Mouse (Mus musculus) gonadal fat pad, adult 2 months (tissue): ENCODE measurements around the gene Rpl10-ps3. TPM values are rescaled to one million over a fixed set of nuclear protein-coding genes. Genes with fewer than 3 reads are reported as not detected.

Experiments used
- DNase-seq: peaks from one replicate; pipeline ENCODE4 v3.0.0-alpha.2; 2012; ENCODE audit warnings: low read depth
- polyA plus RNA-seq: library from polyadenylated mRNA; depleted of rRNA; stranded (reverse); fragments of >200 nt; gene quantifications from 2 replicates; pipeline ENCODE4 v1.2.3, GENCODE M21; 2012; rRNA removed

The Rpl10-ps3 gene
- polyA plus RNA-seq, 1 experiment, result 285 TPM

DNA sequence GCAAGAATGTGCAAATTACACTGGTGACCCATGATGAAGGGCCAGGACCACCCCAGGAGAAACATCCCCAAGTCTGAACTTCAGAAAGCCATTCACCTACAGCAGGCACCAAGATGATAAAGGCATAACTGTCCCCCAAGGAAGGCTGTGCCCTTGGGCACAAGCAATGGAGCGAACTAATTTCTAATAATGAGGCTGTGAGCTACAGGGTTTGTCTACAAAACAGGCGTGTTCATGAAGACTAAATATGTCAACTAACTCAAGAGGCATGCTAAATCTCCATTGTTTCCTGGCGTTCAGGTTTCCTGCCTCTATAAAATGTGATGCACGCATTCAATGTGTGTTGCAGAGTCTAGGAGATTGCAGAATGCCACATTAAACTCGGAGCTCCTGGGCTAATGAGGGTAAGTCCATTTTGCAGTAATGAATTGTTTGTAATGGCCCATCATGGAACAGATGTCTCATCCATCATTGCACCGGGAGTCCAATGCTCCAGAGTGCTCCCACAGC is 33.7 kb downstream of the Rpl10-ps3 start:
- no peak for DNase-seq

DNA sequence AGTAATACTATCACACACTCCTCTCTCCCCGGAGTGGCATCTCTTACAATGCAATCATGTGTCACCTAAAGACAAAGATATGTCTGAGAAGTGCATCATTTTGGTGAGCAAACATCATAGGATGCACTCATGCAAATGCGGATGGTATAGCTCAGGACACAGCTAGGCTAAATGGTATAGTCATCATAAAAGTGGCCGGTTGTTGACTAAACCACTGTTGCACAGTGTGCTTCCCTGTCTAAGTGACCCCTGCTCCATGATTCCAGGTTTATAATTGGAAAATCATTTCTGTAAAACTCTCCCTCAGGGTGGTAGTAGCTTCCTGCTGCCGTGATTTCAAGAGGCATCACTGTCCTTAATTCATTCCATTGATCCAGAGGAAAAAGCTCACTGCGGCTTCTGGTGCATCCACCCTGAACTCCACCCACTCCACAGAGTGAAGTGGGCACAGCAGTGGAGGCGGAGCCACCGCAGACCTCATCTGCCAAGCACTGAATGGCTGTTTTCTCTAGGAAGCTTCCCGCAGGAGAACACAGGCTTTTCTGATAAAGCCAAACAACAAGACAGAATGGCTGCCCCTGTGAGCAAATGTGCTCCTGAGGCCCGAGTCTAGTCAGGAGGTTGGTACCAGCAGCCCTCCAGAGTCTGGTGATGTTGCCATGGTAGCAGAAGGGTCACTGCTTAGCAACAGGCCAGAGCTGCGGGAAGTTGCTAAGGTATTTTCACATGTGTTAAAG is 38.9 kb downstream of the Rpl10-ps3 start:
- DNase-seq, result no peak

- no peak for DNase-seq
Observed at GRCm38 (mm10) chr9:50305046-50305445, 39.7 kb downstream of the Rpl10-ps3 start.

DNA sequence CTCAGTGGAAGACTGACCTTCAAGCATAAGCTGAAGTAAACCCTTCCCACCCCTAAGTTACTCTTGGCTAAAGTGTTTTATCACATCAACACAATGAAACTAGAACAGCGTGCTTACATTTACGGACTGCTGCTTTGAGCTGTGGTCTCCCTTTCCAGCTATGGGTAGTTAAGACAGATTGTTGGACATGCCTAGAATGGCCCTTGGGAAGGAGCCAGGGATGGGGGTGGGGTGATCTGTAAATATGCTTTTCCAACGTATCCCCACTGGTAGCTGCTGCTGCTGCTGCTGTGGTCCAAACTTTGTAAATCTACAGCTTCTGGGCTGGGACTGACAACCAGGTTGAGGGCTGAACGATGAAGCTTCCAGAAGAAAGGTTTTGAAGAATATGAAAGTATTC is 40.8 kb downstream of the Rpl10-ps3 start:
- no peak for DNase-seq

DNA sequence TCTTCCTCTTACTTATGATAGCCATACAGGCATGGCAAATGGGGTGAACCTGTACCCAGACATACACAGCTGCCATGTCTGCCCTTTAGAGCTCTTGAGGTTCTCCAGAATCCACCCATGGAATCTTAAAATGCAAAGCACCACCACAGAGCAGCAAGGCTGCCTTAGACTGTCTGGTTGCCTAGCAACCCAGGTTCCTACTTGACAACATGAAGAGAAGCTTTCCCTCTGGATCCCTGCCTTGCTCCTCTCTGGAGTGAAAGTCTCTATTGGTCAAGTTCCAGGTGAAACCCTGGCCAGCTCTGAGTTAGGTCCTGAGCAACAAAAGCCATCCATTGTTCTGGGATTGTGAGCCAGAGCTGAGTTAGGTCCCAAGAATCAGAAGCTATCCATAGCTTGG is 43.0 kb downstream of the Rpl10-ps3 start:
- no peak for DNase-seq

DNA sequence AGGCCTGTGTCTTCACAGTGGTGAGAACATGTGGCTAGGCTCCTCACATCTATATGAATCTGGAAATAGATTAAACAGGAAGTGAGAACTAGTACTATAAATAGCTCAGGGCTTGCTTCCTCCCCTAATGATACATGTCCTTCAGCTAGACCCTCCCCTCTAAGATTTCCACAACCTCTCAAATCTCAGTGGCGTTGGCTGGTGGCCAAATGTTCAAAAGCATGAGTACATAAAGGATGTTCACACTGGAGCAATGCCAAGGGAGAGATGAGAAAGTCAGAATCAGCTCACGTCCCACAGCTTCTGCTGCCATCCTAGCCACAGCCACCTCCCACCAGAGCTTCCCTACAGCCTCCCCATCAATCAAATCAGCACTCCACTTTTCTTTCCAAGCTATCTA is 46.4 kb downstream of the Rpl10-ps3 start:
- no peak for DNase-seq

Other genes starting within 250 kb of the Rpl10-ps3 start
- 33.1 and 40.7 TPM in 2 replicates for gene Plet1, start 149.6 kb upstream of the Rpl10-ps3 start, polyA plus RNA-seq
- gene Pts, start 183.8 kb upstream of the Rpl10-ps3 start, polyA plus RNA-seq, result 50.6 and 51.6 TPM in 2 replicates
- 2.7 and 3.5 TPM in 2 replicates for gene Il18, start 209.9 kb upstream of the Rpl10-ps3 start, polyA plus RNA-seq
- 0.34 and 0.79 TPM in 2 replicates for gene Bco2, start 210.2 kb upstream of the Rpl10-ps3 start, polyA plus RNA-seq
- not detected in 2 replicates for gene Tex12, start 216.4 kb upstream of the Rpl10-ps3 start, polyA plus RNA-seq